Mouse (Mus musculus): Measurements from ENCODE around the gene Psd4. TPM values are rescaled to one million over a fixed set of nuclear protein-coding genes. Genes with fewer than 3 reads are reported as not detected.

Psd4 gene
- polyA plus RNA-seq (2012; rRNA removed; ENCODE audit: low replicate concordance) = 2.3 and 6.5 TPM in 2 replicates

DNA sequence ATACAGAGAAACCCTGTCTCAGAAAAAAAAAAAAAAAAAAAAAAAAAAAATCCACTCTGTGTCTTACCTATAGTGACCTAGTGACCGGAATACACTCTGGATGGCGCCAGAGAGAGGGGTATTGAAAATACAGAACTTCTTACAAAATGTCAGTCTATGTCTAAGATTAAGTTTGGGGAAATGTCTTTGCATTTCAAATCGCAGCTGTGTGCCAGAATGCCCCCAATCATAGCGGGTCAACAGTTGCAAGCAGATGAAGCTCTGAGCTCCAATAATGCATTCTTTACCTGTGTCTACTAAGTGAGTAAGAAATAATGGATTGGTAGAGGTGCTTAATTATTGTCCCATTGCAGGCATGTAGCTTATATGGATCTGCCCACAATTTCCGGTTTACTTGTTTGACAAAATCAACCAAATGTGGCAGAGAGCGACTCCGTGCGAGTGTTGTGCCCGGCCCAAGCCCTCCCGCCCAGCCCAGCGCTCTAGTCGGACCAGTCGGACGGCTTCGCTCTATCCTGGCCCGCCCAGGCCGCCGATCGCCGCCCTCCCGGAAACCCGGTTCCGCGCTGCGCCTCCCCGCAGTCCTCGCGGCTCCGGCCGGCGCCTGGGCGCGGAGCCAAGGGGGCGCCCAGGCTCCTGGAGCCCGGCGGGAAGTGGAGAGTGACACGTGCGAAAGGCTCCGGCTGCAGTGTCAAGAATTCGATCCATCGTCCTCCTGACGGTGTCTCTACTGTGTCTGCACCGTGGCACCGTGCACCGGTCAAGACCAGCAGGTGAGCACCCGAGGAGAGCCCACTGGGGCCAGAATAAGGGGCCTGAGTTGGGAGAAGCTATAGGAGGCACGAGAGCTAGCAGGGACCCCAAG lies at the start of gene Psd4:
TSS of gene Psd4 (plus strand) at position 551 of the 865 bp plus-strand sequence.

DNA sequence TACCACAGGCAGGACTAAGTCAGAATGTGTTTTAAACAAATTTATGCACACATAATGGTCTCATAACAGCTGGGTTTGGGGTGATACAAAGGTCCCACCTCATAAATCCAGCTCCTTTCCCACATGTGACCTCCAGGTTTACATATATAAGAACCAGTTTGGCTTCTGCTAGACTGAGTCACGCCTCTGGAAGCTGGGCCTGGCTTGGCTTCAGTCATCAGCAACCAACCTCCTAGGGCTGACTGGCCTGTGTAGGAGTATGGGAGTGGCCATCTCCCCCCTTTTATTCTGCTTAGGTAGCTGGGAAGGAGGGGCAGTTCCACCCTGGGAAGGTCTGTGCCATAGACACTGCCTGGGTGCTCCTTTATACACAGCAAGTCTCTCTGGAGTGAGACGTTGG lies 30.8 kb upstream of the Psd4 start, which contains the start of gene Il1rn:
TSS of gene Il1rn (plus strand) at position 309 of the 400 bp plus-strand sequence.

Other genes starting within 250 kb of the Psd4 start
- 1.1 TPM in 1 of 2 replicates, not detected in the other for gene Il1f8, start 214.4 kb upstream of the Psd4 start, polyA plus RNA-seq (2012; rRNA removed; ENCODE audit: low replicate concordance)
- gene Il1f9, start 181.1 kb upstream of the Psd4 start, polyA plus RNA-seq (2012; rRNA removed; ENCODE audit: low replicate concordance) = not detected in 2 replicates
- gene Il1f6, start 152.2 kb upstream of the Psd4 start, polyA plus RNA-seq (2012; rRNA removed; ENCODE audit: low replicate concordance) = 0.77 TPM in 1 of 2 replicates, not detected in the other
- gene Il1f5, start 90.6 kb upstream of the Psd4 start, polyA plus RNA-seq (2012; rRNA removed; ENCODE audit: low replicate concordance) = 0.19 TPM in 1 of 2 replicates, not detected in the other
- not detected in 2 replicates for gene Il1f10, start 76.4 kb upstream of the Psd4 start, polyA plus RNA-seq (2012; rRNA removed; ENCODE audit: low replicate concordance)
- gene Il1rn, start 30.7 kb upstream of the Psd4 start, polyA plus RNA-seq (2012; rRNA removed; ENCODE audit: low replicate concordance) = 2.0 and 2.5 TPM in 2 replicates
- 0.04 and 27.0 TPM in 2 replicates for gene Pax8, start 108.0 kb downstream of the Psd4 start, polyA plus RNA-seq (2012; rRNA removed; ENCODE audit: low replicate concordance)

Measured in subcutaneous adipose tissue, adult 2 months (tissue).